Mouse (Mus musculus) heart, adult 2 months (tissue): Measurements from ENCODE around the gene Mfsd1.

Experiments used
- CTCF ChIP-seq: fragments of 200-600 bp; IDR thresholded peaks from 2 replicates; pipeline ENCODE4 v1.8.1; 2022; ENCODE audit warnings: antibody characterized with exemption, mild to moderate bottlenecking, moderate library complexity
- EP300 ChIP-seq: fragments of 200-500 bp; IDR thresholded peaks from 2 replicates; pipeline ENCODE4 v1.6.1; 2011; ENCODE audit warnings: low read depth, low read length, control low read depth; ENCODE audit not compliant: insufficient read depth
- POLR2A ChIP-seq: fragments of 200-500 bp; IDR thresholded peaks from 2 replicates; pipeline ENCODE4 v1.6.1; 2011; ENCODE audit warnings: mild to moderate bottlenecking, low read depth, low read length, control low read depth; ENCODE audit not compliant: insufficient read depth

DNA sequence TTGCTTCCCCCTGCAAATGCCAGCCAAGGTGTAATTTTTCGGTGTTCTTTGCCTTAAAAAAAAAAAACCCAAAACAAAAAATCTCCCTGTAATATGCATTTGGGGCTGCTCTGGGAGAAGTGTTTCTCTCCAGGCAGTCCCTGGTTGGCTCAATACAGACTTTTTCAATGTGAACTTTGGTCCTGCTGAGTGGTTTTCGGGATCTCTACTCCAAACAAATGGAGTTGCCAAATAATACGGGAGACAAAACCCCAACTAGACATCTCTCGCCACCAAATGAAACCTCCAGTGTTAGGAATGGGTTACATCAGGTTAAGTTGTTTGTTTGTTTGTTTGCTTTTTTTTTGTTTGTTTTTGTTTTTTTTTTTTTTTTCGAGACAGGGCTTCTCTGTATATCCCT is 27.3 kb upstream of the Mfsd1 start:
- TF ChIP-seq POLR2A (no peak), CTCF (no peak), EP300 (no peak)
